Mouse (Mus musculus): ENCODE measurements at regions not wholly inside any gene's neighbourhood (a gene's known extent, or its start where the extent isn't known, plus 50 kb on each side); places are given as distances from the start of the nearest gene placed in this dataset.

DNA sequence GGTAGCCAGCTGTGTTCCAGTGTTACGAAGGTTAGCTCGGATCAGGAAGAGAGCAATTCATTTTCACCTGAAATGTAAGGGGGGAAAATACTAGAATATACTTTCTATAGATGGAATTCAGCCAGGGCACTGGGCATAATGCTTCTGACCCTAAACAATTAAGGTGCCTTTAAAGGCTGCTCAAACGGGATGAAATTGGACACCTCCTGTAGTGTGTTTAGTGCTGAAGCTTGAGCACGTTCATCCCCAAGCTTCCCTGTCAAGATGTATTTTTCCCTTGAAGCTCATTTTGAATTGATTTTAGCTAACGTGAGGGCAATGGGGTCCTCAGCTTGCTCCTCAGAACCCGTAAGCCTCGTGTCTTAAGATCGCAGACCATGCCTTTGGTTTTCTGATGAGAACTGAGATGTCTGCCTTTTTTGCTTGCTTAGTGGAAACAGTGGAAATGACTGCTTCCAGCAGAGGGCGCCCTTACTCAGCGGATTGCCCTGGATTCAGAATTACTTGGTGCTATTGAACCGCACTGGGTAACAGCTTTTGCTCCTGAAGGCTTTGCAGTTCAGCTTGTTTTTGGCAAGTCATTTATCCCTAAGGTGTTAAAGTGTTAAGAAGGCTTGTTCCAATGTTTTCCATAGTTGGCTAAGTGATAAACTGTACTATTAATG is 74.6 kb upstream of the Fermt1 start:
- intact Hi-C loops (cut with DNase I) = loop anchor here (10.0 kb wide), 1 partner anchor 1504 kb away; no protein-coding TSS in a partner anchor
- peak; percentile 79 for DNase-seq

DNA sequence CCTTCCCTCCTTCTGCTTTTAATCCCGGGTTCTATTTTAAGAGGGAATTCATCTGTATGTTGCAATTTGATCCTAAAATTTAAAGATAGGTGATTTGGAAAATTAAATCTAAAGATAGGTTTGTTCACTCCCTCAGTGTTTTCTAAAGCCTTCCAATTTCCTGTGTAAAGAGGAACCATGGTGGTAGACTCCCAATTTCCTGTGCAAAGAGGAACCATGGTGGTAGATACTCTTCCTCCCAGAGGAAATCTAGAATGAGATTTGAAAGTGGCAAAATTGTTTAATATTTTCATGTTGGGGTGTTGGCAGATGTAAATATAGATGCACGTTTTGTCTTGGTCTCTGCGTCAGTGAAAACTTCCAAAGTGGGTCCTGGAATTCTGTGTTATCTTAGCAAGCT is 75.5 kb upstream of the Fermt1 start:
- intact Hi-C loops (cut with DNase I) = loop anchor here (10.0 kb wide), 1 partner anchor 1504 kb away; no protein-coding TSS in a partner anchor
- no peak for DNase-seq

DNA sequence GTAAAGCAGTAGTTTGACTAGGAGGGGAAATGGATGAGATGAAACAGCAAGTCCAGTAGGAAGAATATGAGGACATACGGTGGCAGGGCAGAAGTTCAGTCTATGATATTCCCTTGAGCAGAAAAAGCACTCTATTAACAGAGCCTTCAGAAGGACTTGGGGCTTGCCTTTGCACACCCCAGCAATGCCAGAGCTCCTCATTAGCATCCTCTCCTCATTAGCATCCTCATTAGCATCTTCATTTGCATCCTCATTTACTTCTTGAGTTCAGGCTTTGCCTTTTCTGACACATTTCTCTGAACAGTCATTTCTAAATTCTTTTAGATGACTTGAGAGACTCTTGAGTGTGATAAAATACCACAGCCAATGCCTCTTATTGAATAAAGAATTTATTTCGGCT is 81.3 kb upstream of the Fermt1 start:
- intact Hi-C loops (cut with DNase I) = loop anchor here (10.0 kb wide), 1 partner anchor 1498 kb away; no protein-coding TSS in a partner anchor
- DNase-seq = no peak

DNA sequence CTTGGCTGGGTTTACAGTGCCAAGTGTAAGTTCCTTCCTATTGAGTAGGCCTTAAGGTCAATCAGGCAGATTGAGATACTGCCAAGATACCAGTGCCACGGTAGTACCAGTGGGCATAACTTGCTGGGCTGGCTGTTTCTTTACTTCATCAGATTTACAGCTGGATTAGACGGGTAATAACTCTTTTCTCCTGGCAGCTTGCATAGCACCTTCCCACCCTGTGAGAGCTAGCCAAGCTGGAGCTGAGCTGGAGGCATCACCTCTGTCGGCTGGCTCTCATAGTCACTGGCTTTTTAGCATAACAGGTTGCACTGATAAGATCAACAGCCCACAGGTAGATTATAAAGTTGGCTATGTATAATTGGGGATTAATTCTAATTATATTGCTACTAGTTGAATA is 89.7 kb upstream of the Fermt1 start:
- intact Hi-C loops (cut with DNase I) = no loop called here
- DNase-seq = no peak

DNA sequence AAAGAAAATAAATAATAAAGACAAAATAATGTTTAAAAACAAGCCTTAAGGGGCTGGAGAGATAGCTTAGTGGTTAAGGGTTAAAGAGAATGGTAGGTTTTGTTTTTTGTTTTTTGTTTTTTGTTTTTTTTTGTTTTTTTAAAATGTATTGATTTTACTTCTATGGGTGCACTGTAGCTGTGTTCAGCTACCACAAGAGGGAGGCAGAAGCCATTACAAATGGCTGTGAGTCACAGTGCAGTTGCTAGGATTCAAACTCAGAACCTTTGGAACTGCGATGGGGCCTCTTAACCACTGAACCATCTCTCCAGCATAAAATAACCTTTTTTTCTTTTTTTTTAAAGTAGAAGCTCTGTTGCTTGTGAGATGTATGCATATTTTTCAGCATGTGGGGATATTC is 95.0 kb upstream of the Fermt1 start:
- DNase-seq = no peak

DNA sequence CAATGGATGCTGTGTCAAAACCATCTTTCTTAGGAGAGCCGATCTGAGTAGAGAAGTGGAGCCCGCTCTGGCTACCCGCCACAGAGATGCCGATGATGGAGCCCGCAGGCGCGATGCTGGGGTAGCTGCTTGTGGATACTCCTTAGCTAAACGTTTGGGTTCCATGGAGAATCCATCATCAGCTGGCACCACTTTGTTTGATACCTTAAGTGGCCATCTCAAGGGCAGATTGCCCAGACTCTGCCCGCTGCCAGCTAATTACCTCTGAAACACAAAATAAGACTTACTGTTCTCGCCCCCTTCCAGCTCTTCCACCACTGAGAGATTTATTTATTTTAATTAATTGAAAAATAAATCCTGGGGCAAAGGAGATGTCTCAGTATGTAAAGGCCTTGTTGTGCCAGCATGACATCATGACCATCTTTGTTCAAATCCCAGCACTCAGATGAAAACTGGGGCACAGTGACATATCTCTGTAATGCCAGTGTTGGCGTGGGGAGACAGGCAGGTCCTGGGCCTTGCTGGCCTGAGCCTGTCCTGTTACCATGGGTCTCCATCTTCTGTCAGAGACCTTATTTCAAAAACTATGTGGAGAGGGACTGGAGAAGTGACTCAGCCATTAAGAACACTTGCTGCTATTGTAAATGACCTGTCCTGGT is 132.1 kb upstream of the Fermt1 start:
- intact Hi-C loops (cut with DNase I) = no loop called here
- peak; percentile 54 for DNase-seq

More for the DNA sequence above, 95.0 kb upstream of the Fermt1 start:
- intact Hi-C loops (cut with DNase I) = no loop called here

DNA sequence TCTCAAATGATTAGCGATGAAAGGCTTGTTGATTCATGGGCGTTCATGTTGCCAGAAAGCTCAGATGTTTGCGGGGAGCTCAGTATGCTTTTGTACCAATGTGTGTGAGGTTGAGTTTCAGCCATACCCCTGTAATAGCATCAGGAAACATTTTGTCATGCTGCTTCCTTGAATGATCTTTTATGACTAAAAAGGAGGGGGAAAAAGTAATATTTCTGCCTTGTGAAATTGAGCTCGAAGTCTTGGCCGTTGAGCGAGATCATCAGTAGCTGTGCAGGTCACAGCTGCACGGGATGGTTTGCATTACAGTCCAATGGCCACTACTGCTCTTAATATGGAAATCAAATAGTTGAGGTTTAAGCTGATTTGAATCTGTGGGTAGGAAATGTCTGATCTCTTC is 145.3 kb upstream of the Fermt1 start:
- intact Hi-C loops (cut with DNase I) = no loop called here
- DNase-seq = no peak

DNA sequence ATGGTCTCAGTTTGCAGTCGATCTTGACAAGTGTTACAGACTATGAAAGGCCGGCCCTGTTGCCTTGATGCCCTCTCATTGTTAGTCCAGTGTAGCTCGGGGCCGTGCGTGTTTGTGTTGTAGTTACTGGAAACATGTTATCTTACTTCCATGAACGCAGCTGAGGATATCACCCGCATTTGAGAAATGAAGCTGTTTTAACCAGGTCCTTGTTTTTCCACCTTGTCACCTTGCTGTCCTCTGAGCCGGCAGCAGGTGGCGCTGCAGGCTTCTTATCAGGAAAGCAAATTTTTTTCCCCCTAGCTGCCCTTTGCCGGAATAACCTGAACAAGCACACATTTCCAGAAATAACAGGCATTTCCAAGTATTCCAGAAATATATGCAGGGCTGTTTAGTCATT is 167.9 kb upstream of the Fermt1 start:
- intact Hi-C loops (cut with DNase I) = loop anchor here (5.0 to 10.0 kb wide), 2 partner anchors 439 to 1371 kb away; partner anchors contain the start of gene Bmp2
- DNase-seq = peak; percentile 76

DNA sequence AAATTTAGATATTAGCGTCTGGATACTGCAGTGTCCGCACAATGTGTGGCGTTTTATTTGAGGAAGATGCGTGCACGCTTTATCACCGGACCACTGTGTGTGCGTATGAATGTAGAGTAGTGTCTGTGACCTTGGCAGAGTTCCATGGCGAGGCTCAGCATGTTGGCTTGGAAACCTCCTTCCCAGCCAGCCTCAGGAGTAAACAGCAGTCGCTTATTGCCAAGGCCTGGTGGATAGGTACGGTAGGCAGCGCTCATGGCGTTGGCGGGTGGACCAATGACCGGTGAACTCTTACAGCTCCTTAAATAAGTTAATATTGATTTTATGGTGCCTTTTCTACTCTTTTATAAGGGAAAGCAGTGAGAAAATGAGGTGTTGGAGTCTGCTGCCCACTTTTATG is 172.9 kb upstream of the Fermt1 start:
- intact Hi-C loops (cut with DNase I) = loop anchor here (10.0 kb wide), 1 partner anchor 1366 kb away; no protein-coding TSS in a partner anchor
- peak; percentile 8 for DNase-seq

DNA sequence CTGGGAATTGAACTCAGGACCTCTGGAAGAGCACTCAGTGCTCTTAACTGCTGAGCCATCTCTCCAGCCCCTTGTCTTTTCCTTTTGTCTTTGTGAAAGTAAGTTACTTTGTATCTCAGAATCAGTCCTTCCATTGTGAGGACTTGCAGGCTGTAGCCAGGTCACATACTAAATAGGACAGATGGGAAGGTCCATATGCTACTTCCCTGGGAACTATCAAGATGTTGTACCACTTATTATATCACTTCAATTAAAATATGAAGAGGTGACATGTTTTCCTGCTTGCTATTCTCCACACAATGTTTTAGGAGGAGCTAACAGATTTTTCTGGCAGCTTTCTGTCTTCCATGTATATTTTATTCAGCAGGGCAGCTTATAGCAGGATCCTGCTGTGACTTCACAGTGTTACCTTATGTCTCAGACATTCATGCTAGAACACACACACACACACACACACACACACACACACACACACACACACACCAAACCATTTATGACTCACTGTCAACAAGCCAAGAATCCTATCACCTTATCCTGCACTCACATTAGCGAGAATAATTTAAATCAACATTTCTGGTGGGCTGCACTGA is 179.6 kb upstream of the Fermt1 start:
- intact Hi-C loops (cut with DNase I) = no loop called here
- no peak for DNase-seq

DNA sequence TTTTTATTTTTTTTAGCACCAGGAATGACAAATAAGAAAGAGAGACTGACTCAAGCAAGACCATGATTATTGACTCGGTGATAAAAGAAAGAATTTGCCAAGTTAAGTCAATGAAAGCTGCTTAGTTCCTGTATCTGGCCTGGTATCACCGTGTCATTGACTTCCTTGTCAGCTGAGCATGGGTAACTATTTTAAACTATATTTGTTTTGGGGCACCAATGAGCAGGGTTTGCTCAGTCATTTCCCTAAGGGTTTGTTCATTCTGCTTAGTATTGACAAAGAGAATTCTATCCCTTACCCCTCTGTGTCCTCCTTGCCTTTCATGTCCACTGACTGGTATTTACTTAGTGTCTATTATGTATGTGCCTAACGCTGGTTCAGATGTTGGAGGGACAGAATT is 189.2 kb upstream of the Fermt1 start:
- intact Hi-C loops (cut with DNase I) = no loop called here
- no peak for DNase-seq

DNA sequence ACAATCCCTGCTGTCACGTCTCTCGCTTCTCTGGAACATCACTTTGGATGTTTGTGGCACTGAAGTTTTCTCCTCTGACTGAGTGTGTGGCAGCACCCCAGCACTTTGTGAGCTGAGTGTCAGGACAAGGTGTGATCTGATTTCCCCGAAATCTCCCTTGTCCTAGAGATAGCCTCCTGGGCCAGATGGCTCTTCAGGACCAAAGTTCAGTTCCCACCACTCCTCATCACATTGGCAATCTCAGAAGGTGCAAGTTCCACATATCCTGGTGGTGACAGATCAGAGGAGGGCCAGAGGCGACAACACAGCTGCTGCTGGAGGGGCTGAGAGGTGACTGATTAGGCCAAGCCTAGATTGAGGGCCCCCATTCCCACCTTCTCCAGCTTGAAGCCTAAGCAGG is 193.2 kb upstream of the Fermt1 start:
- intact Hi-C loops (cut with DNase I) = no loop called here
- no peak for DNase-seq

DNA sequence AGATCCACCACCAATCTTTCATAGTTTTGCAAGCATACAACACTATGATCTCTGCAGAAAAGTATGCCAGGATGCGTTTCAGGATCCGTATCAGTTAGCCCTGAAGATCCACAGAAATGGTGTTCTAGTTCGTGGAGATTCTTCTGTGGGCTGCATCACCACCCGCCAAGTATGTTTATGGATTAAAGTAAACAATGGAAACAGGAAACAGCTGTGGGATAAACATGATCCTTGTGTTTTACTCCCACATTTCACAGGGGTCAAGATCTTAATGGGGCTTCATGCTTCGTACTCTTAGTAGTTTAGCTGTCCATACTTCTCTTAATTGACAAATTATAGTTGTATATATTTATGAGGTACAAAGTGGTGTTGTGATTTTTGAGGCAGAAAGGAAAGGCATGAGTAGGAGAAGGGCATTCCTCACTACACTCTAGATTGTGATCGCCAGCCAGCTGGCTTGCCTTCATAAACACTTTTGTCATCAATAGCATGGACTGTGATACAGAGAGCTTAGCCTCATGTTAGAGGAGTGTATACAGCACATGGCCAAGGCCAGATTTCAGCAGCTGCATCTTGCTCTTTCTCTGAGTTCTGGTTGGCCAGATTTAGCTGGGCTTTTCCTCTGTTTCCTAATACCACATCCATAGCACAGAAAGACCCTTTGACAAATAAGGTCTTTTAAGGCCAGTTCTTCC is 195.8 kb upstream of the Fermt1 start:
- intact Hi-C loops (cut with DNase I) = no loop called here
- DNase-seq = no peak

DNA sequence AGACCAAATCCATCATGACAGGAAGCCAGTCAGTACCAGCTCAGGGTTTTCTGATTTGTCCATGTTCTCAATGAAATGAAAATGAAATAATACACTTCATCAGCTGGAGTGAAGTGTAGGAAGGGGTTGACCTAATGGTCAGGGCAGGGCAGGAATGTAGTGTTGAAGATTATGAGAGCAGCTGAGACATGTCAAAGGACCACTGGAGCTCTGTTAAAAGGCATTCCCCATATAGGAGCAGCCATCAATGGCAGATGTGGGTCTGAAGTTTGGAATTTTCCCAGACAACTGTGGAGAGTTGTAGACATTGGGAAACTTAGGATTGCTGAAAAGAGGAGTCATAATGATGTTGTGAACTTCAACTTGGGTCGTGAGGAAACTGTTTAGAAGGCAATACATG is 206.8 kb upstream of the Fermt1 start:
- intact Hi-C loops (cut with DNase I) = no loop called here
- DNase-seq = no peak

DNA sequence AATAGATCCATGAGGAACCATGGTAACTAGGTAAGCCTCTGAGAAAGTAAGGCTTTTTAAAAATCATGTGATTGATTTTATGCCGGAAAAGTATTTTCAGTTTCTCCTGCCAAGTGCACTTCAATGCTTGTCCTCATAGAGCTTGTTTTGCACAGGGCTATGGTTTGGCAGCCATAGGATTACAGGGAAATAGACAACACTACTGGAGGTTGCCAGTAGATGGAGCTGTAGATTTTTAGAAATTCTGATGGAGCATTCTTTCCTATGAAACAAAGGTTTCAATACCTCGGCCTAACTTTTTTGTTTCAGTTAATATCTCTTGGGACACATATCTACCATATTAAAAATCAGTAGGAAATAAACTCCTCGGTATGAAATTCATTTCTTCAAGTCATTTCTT is 210.8 kb upstream of the Fermt1 start:
- DNase-seq = no peak
- intact Hi-C loops (cut with DNase I) = no loop called here

DNA sequence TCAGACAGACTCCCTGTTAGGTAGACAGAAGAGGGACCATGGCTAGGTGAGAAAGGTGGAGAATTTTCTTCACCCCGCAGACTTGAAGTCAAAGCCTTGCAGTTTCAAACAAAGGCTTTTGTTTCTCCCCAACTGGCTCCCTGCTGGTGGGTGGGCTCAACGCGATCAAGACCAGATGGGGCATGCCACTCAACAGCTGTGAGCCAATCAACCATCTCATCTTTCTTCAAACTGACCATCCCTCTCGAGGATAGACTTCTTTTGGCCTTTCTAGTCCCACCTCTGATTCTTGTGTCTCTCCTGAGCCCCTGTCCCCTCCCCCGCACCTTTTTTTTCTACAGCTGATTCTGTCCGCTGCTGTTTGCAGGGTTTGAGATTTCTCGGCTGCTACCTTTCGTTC is 212.5 kb upstream of the Fermt1 start:
- intact Hi-C loops (cut with DNase I) = no loop called here
- no peak for DNase-seq

DNA sequence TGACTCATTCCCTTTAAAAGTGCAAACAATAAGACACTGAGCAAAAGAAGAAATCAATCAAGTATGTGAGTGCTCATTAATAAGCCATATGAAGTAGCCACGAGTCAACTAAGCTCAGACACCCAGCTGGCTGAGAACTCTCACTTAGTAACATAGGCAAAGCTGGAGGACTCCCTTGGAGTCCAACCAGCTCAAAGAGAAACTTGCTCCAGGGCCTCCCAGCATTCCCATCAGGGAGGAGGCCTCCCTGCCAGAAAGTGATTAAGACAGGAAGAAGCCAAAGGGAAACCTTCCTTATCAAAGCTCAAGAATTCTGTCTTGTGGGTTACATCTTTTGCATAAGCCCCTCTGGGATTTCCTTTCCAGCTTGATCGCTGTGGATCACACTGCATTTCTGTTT is 213.7 kb upstream of the Fermt1 start:
- intact Hi-C loops (cut with DNase I) = no loop called here

DNA sequence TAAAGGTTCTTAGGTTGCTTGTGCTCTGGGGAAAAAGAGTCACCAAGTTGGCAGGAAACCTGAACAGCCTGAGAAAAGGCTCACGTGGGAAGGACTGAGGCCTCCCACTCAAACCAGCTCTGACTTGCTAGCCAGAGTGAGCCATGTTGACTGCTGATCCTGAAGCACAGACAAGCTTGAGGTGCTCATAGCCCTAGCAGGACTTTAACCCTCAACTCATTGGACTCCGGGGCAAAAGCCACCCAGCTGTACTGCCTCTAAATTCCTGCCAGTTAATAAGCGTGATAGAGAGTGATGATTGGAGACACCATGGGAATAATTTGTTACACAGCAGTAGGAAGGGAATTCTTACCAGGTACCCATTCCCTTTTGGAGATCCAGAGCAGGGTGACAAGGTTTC is 230.7 kb upstream of the Fermt1 start:
- DNase-seq = no peak
- intact Hi-C loops (cut with DNase I) = no loop called here

More for the DNA sequence above, 213.7 kb upstream of the Fermt1 start:
- DNase-seq = no peak

DNA sequence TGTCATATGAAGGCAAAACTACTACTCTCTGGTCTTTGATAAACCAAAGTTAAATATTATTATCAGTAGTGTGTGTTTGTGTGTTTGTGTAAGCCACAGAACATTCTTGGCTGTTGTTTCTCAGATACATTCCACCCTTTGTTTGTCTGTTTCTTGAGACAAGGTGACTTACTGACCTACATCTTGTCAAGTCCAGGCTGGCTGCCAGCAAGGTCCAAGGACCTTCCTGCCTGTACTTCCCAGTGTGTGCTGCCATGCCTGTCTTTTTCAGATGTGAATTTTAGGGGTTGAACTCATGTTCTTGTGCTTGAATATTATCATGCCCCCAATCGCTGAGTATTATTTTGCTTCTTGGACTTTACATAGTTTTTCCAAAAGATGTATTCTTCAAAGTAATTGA is 235.5 kb upstream of the Fermt1 start:
- intact Hi-C loops (cut with DNase I) = no loop called here
- DNase-seq = no peak

DNA sequence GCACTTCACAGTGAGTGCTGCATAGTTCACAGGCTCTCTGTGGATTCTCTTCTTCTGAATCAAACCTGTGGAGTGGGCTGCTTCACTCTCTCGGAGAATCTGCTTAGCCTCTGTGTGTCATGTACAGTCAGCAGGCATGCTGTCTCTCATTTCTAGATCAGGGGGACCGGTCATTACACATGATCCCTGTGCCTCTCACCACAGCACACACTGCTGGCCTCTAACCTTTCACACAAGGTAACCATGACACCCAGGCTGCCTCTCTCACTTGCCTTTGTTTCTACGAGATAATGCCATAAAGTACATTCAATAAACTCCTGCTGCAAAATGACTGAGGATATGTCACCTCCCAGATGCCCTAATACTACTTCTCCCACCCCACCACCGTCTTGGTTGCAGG is 237.2 kb upstream of the Fermt1 start:
- intact Hi-C loops (cut with DNase I) = no loop called here
- no peak for DNase-seq

DNA sequence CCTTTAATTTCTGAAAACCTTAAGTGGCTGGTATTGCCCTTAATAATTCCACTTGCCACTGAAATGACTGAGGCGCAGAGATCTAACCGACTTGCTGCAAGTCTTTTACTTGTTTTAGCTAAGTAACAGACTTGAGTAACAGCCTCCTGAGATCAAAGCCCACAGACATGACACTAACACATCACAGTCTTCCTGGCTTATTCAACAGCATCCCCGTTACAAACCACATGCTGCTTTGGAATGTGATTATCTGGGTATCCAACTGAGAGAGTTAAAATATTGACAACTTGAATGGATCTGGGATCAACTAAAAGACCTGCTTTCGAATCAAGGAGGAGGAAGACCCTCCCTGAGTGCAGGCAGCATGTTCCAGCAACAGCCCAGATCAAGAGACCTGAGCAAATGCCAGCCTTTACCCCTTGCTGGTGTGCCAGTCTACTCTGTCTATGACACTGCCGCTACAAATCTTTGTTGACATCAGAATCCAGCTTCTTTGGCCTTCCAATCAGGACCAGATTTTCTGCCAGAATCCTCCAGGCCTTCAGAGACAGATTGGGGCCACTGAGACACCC is 258.7 kb upstream of the Fermt1 start:
- DNase-seq = no peak
- intact Hi-C loops (cut with DNase I) = no loop called here

All from left cerebral cortex, postnatal 4 days (tissue).